Mouse (Mus musculus): ENCODE data around the gene Ptprt. TPM values are rescaled to one million over a fixed set of nuclear protein-coding genes. Genes with fewer than 3 reads are reported as not detected.
A peak's percentile ranks its signal among the peaks of the same experiment; 100 is the strongest.

Gene Ptprt
- polyA plus RNA-seq, 1 experiment from 2014 or later = 7.9 TPM

DNA sequence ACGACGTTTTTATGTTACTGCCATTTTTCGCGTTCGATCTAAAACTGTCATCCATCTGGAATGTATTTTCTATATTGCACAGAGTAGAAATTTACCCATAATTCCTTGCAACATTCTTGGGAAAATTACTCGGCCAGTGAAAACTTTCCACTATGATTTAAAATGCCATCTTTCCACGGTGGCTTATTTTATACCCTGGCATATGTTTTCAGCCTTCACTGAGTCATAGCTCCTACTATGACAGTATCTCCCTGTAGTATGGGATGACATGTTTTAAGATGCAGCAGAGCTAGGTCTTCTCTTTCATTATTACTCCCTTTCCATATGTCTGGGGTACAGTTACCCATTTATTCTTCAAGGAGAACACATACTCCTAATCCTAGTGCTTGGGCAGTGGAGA is 753.7 kb downstream of the Ptprt start:
- Histone ChIP-seq H3K4me2 (ENCODE audit: low read length) (no peak overlapping the region), H3K27ac (ENCODE audit: low read length) (no peak overlapping the region), H3K36me3 (ENCODE audit: control insufficient read depth, insufficient read depth) (no peaks in the 10 kb centered on the region), H3K9me3 (ENCODE audit: control insufficient read depth, low read length) (no peaks in the 10 kb centered on the region), H3K4me3 (replicated peaks; ENCODE audit: low read length) (no peak overlapping the region), H3K4me1 (replicated peaks; ENCODE audit: control insufficient read depth, insufficient read depth, low read length) (no peaks in the 10 kb centered on the region), H3K27me3 (replicated peaks; ENCODE audit: control insufficient read depth, insufficient read depth, low read length) (no peaks in the 10 kb centered on the region), H3K9ac (replicated peaks; ENCODE audit: low read depth, low read length) (no peak overlapping the region)
- ATAC-seq = no peak
- WGBS = 89% methylated on average over 7 of the region's 7 CpGs

DNA sequence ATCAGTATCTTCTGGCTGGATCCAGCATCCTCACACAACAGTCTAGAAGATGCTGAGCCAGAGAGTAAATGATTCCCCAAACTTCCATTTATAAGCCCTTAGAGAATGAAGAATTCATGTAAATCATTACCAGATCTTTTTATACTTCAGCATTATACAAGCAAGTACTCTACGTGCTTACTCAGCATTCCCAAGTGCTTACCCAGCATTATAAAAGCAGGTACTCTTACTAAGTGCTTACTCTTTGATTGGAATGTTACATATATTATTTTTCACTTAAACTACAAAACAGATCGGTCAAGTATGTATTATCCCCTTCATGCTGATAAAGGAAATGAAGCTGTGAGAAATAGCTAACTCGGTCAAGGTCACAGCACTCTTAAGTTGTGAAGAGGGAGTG is 758.8 kb downstream of the Ptprt start:
- WGBS = 91% methylated on average over 3 of the region's 3 CpGs
- Histone ChIP-seq H3K4me2 (ENCODE audit: low read length) (no peak overlapping the region), H3K9me3 (ENCODE audit: control insufficient read depth, low read length) (no peaks in the 10 kb centered on the region), H3K27me3 (replicated peaks; ENCODE audit: control insufficient read depth, insufficient read depth, low read length) (no peaks in the 10 kb centered on the region), H3K27ac (ENCODE audit: low read length) (no peak overlapping the region), H3K4me3 (replicated peaks; ENCODE audit: low read length) (no peak overlapping the region), H3K4me1 (replicated peaks; ENCODE audit: control insufficient read depth, insufficient read depth, low read length) (no peaks in the 10 kb centered on the region), H3K36me3 (ENCODE audit: control insufficient read depth, insufficient read depth) (no peaks in the 10 kb centered on the region), H3K9ac (replicated peaks; ENCODE audit: low read depth, low read length) (no peak overlapping the region)
- ATAC-seq = no peak

- Histone ChIP-seq H3K4me3 (replicated peaks; ENCODE audit: low read length) (no peak overlapping the region), H3K27ac (ENCODE audit: low read length) (no peak overlapping the region), H3K4me2 (ENCODE audit: low read length) (no peak overlapping the region), H3K9ac (replicated peaks; ENCODE audit: low read depth, low read length) (no peak overlapping the region), H3K36me3 (ENCODE audit: control insufficient read depth, insufficient read depth) (no peaks in the 10 kb centered on the region), H3K4me1 (replicated peaks; ENCODE audit: control insufficient read depth, insufficient read depth, low read length) (no peaks in the 10 kb centered on the region), H3K9me3 (ENCODE audit: control insufficient read depth, low read length) (no peaks in the 10 kb centered on the region), H3K27me3 (replicated peaks; ENCODE audit: control insufficient read depth, insufficient read depth, low read length) (no peaks in the 10 kb centered on the region)
- no peak for ATAC-seq
- 95% methylated on average over 4 of the region's 4 CpGs for WGBS
Observed at GRCm38 (mm10) chr2:161884446-161884845, 776.5 kb downstream of the Ptprt start.

DNA sequence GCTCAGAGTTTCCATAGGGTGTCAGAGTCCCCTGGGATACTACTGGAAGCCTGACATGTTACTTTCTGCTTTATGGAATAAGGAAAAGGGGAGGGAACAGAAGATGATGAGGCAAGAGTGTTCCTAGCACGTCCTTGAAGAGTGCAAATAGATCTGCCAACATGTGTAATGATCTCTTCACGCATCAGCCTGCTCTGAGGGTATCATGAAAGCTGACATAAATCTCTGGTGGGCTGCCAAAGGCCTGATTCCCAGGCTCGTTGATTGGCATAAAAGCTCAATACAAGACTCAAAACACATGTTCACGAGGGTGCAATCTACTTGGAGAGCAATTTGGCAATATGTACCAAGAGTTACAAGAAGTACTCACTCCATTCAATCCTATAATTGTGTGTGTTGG is 778.4 kb downstream of the Ptprt start:
- H3K36me3 ChIP-seq (ENCODE audit: control insufficient read depth, insufficient read depth) = no peaks in the 10 kb centered on the region
- no peak overlapping the region for H3K27ac ChIP-seq (ENCODE audit: low read length)
- no peak overlapping the region for H3K4me2 ChIP-seq (ENCODE audit: low read length)
- H3K4me3 ChIP-seq (replicated peaks; ENCODE audit: low read length) = no peak overlapping the region
- peak; percentile 54; the same call in 1 of the 2 replicates for ATAC-seq
- 41% methylated on average over 4 of the region's 4 CpGs for WGBS
- H3K9me3 ChIP-seq (ENCODE audit: control insufficient read depth, low read length) = no peaks in the 10 kb centered on the region
- H3K4me1 ChIP-seq (replicated peaks; ENCODE audit: control insufficient read depth, insufficient read depth, low read length) = no peaks in the 10 kb centered on the region
- no peaks in the 10 kb centered on the region for H3K27me3 ChIP-seq (replicated peaks; ENCODE audit: control insufficient read depth, insufficient read depth, low read length)
- H3K9ac ChIP-seq (replicated peaks; ENCODE audit: low read depth, low read length) = no peak overlapping the region

- no peak overlapping the region for H3K27ac ChIP-seq (ENCODE audit: low read length)
- no peak overlapping the region for H3K4me2 ChIP-seq (ENCODE audit: low read length)
- no peaks in the 10 kb centered on the region for H3K4me1 ChIP-seq (replicated peaks; ENCODE audit: control insufficient read depth, insufficient read depth, low read length)
- H3K36me3 ChIP-seq (ENCODE audit: control insufficient read depth, insufficient read depth) = no peaks in the 10 kb centered on the region
- no peak overlapping the region for H3K9ac ChIP-seq (replicated peaks; ENCODE audit: low read depth, low read length)
- 75% methylated on average over 3 of the region's 3 CpGs for WGBS
- no peak for ATAC-seq
- H3K4me3 ChIP-seq (replicated peaks; ENCODE audit: low read length) = no peak overlapping the region
- no peaks in the 10 kb centered on the region for H3K27me3 ChIP-seq (replicated peaks; ENCODE audit: control insufficient read depth, insufficient read depth, low read length)
- no peaks in the 10 kb centered on the region for H3K9me3 ChIP-seq (ENCODE audit: control insufficient read depth, low read length)
Observed at GRCm38 (mm10) chr2:161880941-161881340, 780.0 kb downstream of the Ptprt start.

DNA sequence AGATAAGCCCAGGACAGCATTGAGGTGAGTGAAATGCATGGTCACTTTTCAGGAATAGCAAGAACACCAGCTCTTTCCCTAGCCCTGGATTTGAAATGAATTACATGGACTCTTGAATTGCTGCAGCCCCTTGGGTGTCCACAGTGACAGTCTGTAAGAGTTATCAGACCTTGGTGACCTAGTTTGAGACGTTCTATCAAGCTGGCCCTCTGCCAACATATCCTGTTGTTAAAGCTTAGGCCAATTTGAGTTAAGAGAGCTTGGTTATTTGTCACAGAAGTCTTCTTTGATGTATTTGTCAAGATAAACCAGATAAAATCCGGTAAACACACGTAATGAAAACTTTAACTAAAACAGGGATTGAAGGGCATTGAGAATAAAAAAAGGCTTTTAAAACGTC is 795.7 kb downstream of the Ptprt start:
- no peaks in the 10 kb centered on the region for H3K27me3 ChIP-seq (replicated peaks; ENCODE audit: control insufficient read depth, insufficient read depth, low read length)

GRCm38 (mm10) chr2:161858813-161859212 is 802.1 kb downstream of the Ptprt start:
- H3K4me1 ChIP-seq (replicated peaks; ENCODE audit: control insufficient read depth, insufficient read depth, low read length) = 0 out of 2 replicates have a peak, but pooled peaks cover 6% of the 10 kb centered on the region
- 93% methylated on average over 1 of the region's 1 CpGs for WGBS
- H3K27ac ChIP-seq (ENCODE audit: low read length) = no peak overlapping the region
- ATAC-seq = no peak
- H3K9ac ChIP-seq (replicated peaks; ENCODE audit: low read depth, low read length) = no peak overlapping the region
- no peak overlapping the region for H3K4me2 ChIP-seq (ENCODE audit: low read length)
- H3K9me3 ChIP-seq (ENCODE audit: control insufficient read depth, low read length) = no peaks in the 10 kb centered on the region
- H3K27me3 ChIP-seq (replicated peaks; ENCODE audit: control insufficient read depth, insufficient read depth, low read length) = no peaks in the 10 kb centered on the region
- no peaks in the 10 kb centered on the region for H3K36me3 ChIP-seq (ENCODE audit: control insufficient read depth, insufficient read depth)
- no peak overlapping the region for H3K4me3 ChIP-seq (replicated peaks; ENCODE audit: low read length)

More for the DNA sequence above, 795.7 kb downstream of the Ptprt start:
- Histone ChIP-seq H3K27ac (ENCODE audit: low read length) (no peak overlapping the region), H3K4me3 (replicated peaks; ENCODE audit: low read length) (no peak overlapping the region), H3K9me3 (ENCODE audit: control insufficient read depth, low read length) (no peaks in the 10 kb centered on the region), H3K36me3 (ENCODE audit: control insufficient read depth, insufficient read depth) (no peaks in the 10 kb centered on the region), H3K4me1 (replicated peaks; ENCODE audit: control insufficient read depth, insufficient read depth, low read length) (0 out of 2 replicates have a peak, but pooled peaks cover under 1% of the 10 kb centered on the region), H3K9ac (replicated peaks; ENCODE audit: low read depth, low read length) (no peak overlapping the region), H3K4me2 (ENCODE audit: low read length) (no peak overlapping the region)
- no peak for ATAC-seq
- WGBS = 58% methylated on average over 4 of the region's 4 CpGs

DNA sequence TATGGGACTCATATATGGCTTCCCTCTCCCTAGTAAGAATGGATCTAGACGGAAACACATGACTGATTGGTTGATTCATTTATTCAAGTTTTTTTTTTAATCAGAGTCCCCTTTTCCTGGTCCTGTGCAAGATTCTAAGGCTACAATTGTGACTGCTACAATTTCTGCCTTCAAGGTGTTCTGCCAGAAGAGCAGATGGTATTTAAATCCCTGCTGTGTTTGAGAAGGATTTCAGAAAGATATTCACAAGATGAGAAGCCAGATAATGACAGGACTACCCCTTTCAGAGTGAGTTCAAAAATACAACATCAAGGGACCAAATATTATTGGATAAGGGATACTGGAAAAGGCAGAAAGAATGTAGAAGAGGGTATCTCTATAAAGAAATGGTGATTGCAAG is 802.6 kb downstream of the Ptprt start:
- H3K36me3 ChIP-seq (ENCODE audit: control insufficient read depth, insufficient read depth) = no peaks in the 10 kb centered on the region
- H3K4me1 ChIP-seq (replicated peaks; ENCODE audit: control insufficient read depth, insufficient read depth, low read length) = 0 out of 2 replicates have a peak, but pooled peaks cover 6% of the 10 kb centered on the region
- ATAC-seq = no peak
- no peak overlapping the region for H3K27ac ChIP-seq (ENCODE audit: low read length)
- WGBS = 60% methylated on average over 1 of the region's 1 CpGs
- no peak overlapping the region for H3K4me3 ChIP-seq (replicated peaks; ENCODE audit: low read length)
- no peaks in the 10 kb centered on the region for H3K9me3 ChIP-seq (ENCODE audit: control insufficient read depth, low read length)
- H3K27me3 ChIP-seq (replicated peaks; ENCODE audit: control insufficient read depth, insufficient read depth, low read length) = no peaks in the 10 kb centered on the region
- H3K9ac ChIP-seq (replicated peaks; ENCODE audit: low read depth, low read length) = no peak overlapping the region
- H3K4me2 ChIP-seq (ENCODE audit: low read length) = no peak overlapping the region

GRCm38 (mm10) chr2:161835001-161835400 is 825.9 kb downstream of the Ptprt start:
- H3K27me3 ChIP-seq (replicated peaks; ENCODE audit: control insufficient read depth, insufficient read depth, low read length) = no peaks in the 10 kb centered on the region
- ATAC-seq = no peak
- 83% methylated on average over 4 of the region's 4 CpGs for WGBS
- no peaks in the 10 kb centered on the region for H3K36me3 ChIP-seq (ENCODE audit: control insufficient read depth, insufficient read depth)
- H3K4me3 ChIP-seq (replicated peaks; ENCODE audit: low read length) = no peak overlapping the region
- H3K4me1 ChIP-seq (replicated peaks; ENCODE audit: control insufficient read depth, insufficient read depth, low read length) = no peaks in the 10 kb centered on the region
- no peak overlapping the region for H3K27ac ChIP-seq (ENCODE audit: low read length)
- H3K9me3 ChIP-seq (ENCODE audit: control insufficient read depth, low read length) = no peaks in the 10 kb centered on the region
- no peak overlapping the region for H3K9ac ChIP-seq (replicated peaks; ENCODE audit: low read depth, low read length)
- no peak overlapping the region for H3K4me2 ChIP-seq (ENCODE audit: low read length)

DNA sequence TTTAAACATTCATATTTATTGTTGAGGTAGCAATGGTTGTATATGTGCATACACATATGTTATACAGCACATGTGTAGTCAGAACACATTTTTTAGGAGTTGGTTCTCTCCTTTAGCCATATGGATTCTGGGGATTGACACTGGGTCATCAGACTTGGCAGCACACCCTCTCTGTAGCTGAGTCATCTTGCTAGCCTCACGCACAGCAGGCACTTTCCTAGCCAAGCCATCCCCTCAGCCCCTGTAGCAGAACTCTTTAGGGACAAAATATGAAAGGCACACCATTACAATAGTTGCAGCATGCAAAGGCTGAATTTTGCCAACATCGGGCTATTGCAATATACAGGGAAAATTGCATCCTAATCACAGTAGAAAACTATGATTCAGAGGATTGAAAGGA is 827.1 kb downstream of the Ptprt start:
- WGBS = 83% methylated on average over 2 of the region's 2 CpGs
- Histone ChIP-seq H3K4me2 (ENCODE audit: low read length) (no peak overlapping the region), H3K27me3 (replicated peaks; ENCODE audit: control insufficient read depth, insufficient read depth, low read length) (no peaks in the 10 kb centered on the region), H3K9ac (replicated peaks; ENCODE audit: low read depth, low read length) (no peak overlapping the region), H3K4me3 (replicated peaks; ENCODE audit: low read length) (no peak overlapping the region), H3K9me3 (ENCODE audit: control insufficient read depth, low read length) (no peaks in the 10 kb centered on the region), H3K36me3 (ENCODE audit: control insufficient read depth, insufficient read depth) (no peaks in the 10 kb centered on the region), H3K4me1 (replicated peaks; ENCODE audit: control insufficient read depth, insufficient read depth, low read length) (no peaks in the 10 kb centered on the region), H3K27ac (ENCODE audit: low read length) (no peak overlapping the region)
- ATAC-seq = no peak

All from forebrain, embryonic 16.5 days (tissue).